Mouse (Mus musculus) liver, adult 2 months (tissue): ENCODE data around the gene Cln3. TPM values are rescaled to one million over a fixed set of nuclear protein-coding genes. Genes with fewer than 3 reads are reported as not detected.

ENCODE experiments used
- DNase-seq: peaks from one replicate; pipeline ENCODE4 v3.0.0-alpha.2; 2011; ENCODE audit warnings: low read depth, low spot score; ENCODE audit errors: extremely low read depth
- H3K27ac ChIP-seq: fragments of 200-500 bp; replicated peaks from 2 replicates; pipeline ENCODE4 v1.5.1; 2012; ENCODE audit warnings: low read depth, mild to moderate bottlenecking, control low read depth, inconsistent platforms, low read length; ENCODE audit not compliant: insufficient read depth
- H3K27me3 ChIP-seq: fragments of 200-500 bp; 2 replicates; pipeline ENCODE4 v1.6.1; 2012; ENCODE audit warnings: mild to moderate bottlenecking, moderate library complexity, low read length, inconsistent platforms; ENCODE audit not compliant: control insufficient read depth, insufficient read depth
- H3K36me3 ChIP-seq: fragments of 200-500 bp; 2 replicates; pipeline ENCODE4 v1.6.1; 2012; ENCODE audit warnings: low read length, inconsistent platforms; ENCODE audit not compliant: control insufficient read depth, insufficient read depth
- H3K4me1 ChIP-seq: fragments of 200-500 bp; 2 replicates; pipeline ENCODE4 v1.6.1; 2011; ENCODE audit warnings: low read length; ENCODE audit not compliant: control insufficient read depth, insufficient read depth
- H3K4me3 ChIP-seq: fragments of 200-500 bp; 2 replicates; pipeline ENCODE4 v1.5.1; 2011; ENCODE audit warnings: low read depth, mild to moderate bottlenecking, control low read depth, low read length, moderate library complexity; ENCODE audit not compliant: insufficient read depth
- H3K79me2 ChIP-seq: fragments of 200-500 bp; 2 replicates; pipeline ENCODE4 v1.6.1; 2012; ENCODE audit warnings: inconsistent platforms, mild to moderate bottlenecking, low read length, moderate library complexity; ENCODE audit not compliant: control insufficient read depth, insufficient read depth
- H3K9ac ChIP-seq: fragments of 200-500 bp; 2 replicates; pipeline ENCODE4 v1.6.1; 2012; ENCODE audit warnings: low read depth, mild to moderate bottlenecking, control low read depth, inconsistent platforms, low read length
- CTCF ChIP-seq: fragments of 200-500 bp; IDR thresholded peaks from 2 replicates; pipeline ENCODE4 v1.5.1; 2011; ENCODE audit warnings: low read depth, low read length, control low read depth
- POLR2A ChIP-seq: fragments of 200-500 bp; IDR thresholded peaks from 2 replicates; pipeline ENCODE4 v1.6.1; 2011; ENCODE audit warnings: low read length, control low read depth; ENCODE audit not compliant: insufficient read depth; ENCODE audit errors: extremely low read depth
- WGBS: fragments of 180-500 bp; shearing (Covaris S2); methylation state at CpG from one replicate; pipeline ENCODE4 v1.1.7; 2018; 5-methylcytosine and 5-hydroxymethylcytosine counted together
- polyA plus RNA-seq: library from polyadenylated mRNA; depleted of rRNA; stranded (reverse); fragments of >200 nt; gene quantifications from 2 replicates; pipeline ENCODE4 v1.2.3, GENCODE M21; 2012
- total RNA-seq: library from RNA; depleted of rRNA; stranded (reverse); fragments of >200 nt; gene quantifications from 2 replicates; pipeline ENCODE4 v1.2.3, GENCODE M21; 2014

Gene Cln3
- total and polyA plus RNA-seq, 2 experiments: 7.1 to 57.0 TPM

DNA sequence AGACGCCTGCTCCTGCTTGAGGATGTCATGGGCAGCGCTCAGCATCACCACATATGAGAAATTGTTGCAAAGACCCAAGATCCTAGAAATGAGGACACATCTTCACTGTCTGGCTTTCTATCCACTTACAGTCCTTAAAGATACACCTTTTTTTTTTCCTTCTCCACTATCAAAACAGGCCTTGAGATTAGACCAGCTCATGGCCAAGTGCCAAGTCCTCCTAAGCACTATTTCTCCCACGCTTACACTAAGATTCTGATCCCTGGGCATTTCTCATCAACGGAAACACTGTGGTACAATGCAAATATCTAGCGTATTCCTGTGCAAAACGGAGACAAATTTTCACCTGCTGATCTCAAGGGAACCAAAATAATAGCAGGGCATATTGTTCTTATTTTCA, 4.0 kb downstream of the Cln3 start:
- peaks cover 2% of the 10 kb centered on the region; the same call in 1 of the 2 replicates for H3K36me3 ChIP-seq
- no peaks in the 10 kb centered on the region for H3K79me2 ChIP-seq
- DNase-seq: no peak
- no peak for TF ChIP-seq POLR2A
- no peak for TF ChIP-seq CTCF
- H3K27me3 ChIP-seq: no peaks in the 10 kb centered on the region
- no peaks in the 10 kb centered on the region for H3K4me1 ChIP-seq
- H3K4me3 ChIP-seq: no peak overlapping the region
- H3K9ac ChIP-seq: no peak overlapping the region
- 90% methylated on average over 6 of the region's 6 CpGs for WGBS
- H3K27ac ChIP-seq: no peak overlapping the region

- no peak overlapping the region for H3K27ac ChIP-seq
- no peak overlapping the region for H3K9ac ChIP-seq
- no peaks in the 10 kb centered on the region for H3K79me2 ChIP-seq
- no peak overlapping the region for H3K4me3 ChIP-seq
- 48% methylated on average over 8 of the region's 8 CpGs for WGBS
- no peaks in the 10 kb centered on the region for H3K4me1 ChIP-seq
- DNase-seq: peak; percentile 38
- H3K36me3 ChIP-seq: peaks cover 7% of the 10 kb centered on the region
- no peaks in the 10 kb centered on the region for H3K27me3 ChIP-seq
- TF ChIP-seq CTCF (peak; percentile 79), POLR2A (no peak)
Observed at GRCm38 (mm10) chr7:126579172-126579571, 6.4 kb downstream of the Cln3 start.

DNA sequence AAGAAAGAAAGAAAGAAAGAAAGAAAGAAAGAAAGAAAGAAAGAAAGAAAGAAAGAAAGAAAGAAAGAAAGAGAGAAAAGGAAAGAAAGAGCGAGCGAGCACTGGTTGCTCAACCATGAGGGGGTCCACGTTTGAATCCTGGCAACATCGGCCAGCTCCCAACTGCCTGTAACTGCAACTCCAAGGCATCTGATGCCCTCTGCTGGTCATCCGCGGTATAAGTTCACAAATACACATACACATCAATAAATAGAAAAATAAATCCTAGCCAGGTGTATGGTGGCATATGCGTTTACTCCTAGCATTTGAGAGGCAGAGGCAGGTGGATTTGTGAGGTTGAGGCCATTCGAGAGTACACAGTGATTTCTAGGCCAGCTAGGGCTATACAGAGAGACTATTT, 8.7 kb downstream of the Cln3 start:
- TF ChIP-seq CTCF (peak; percentile 74), POLR2A (no peak)
- 66% methylated on average over 8 of the region's 8 CpGs for WGBS
- DNase-seq: peak; percentile 41
- Histone ChIP-seq H3K4me3 (no peak overlapping the region), H3K27me3 (no peaks in the 10 kb centered on the region), H3K79me2 (no peaks in the 10 kb centered on the region), H3K9ac (no peak overlapping the region), H3K27ac (no peak overlapping the region), H3K36me3 (peaks cover 8% of the 10 kb centered on the region), H3K4me1 (no peaks in the 10 kb centered on the region)

- Histone ChIP-seq H3K36me3 (peaks cover 31% of the 10 kb centered on the region), H3K27me3 (no peaks in the 10 kb centered on the region), H3K4me3 (peak within 1 kb of the TSS; percentile 96), H3K9ac (peak within 1 kb of the TSS; percentile 94), H3K27ac (peak within 1 kb of the TSS; percentile 68), H3K79me2 (peaks cover 11% of the 10 kb centered on the region; the same call in 1 of the 2 replicates), H3K4me1 (peaks cover 7% of the 10 kb centered on the region)
- peak; percentile 88 for DNase-seq
- peak; percentile 74 for TF ChIP-seq POLR2A
- TF ChIP-seq CTCF: no peak
- under 1% methylated on average over 46 of the region's 46 CpGs for WGBS
Observed at GRCm38 (mm10) chr7:126566094-126566765, 19.4 kb downstream of the Cln3 start, which contains the start of gene Eif3c. Eif3c (minus strand) TSS chr7:126566411.

DNA sequence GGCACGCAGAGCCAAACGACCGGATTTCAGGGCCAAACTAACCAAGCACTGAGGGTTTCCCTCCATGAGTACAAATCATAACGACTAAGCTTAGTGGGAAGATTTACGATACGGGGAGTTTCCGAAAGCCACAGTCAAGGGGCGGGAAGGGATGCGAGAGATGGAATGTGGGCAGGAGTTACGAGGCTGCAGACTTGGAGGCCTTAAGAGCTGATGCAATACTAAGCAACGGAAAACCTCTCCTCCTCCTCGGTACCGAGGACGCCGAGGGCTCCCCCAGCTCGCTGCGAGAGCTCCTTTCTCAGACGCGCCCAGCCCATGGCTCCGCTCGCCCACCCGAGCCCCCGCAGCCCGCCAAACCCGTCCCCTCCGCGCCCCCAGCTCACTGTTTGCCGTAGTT, 19.9 kb downstream of the Cln3 start:
- Histone ChIP-seq H3K36me3 (peaks cover 35% of the 10 kb centered on the region), H3K27ac (peak overlapping the region; percentile 68; the same call in 1 of the 2 replicates), H3K79me2 (peaks cover 11% of the 10 kb centered on the region; the same call in 1 of the 2 replicates), H3K4me3 (peak overlapping the region; percentile 96), H3K9ac (peak overlapping the region; percentile 94), H3K4me1 (peaks cover 7% of the 10 kb centered on the region), H3K27me3 (no peaks in the 10 kb centered on the region)
- no peak for TF ChIP-seq CTCF
- no peak for TF ChIP-seq POLR2A
- DNase-seq: peak; percentile 43
- WGBS: 0% methylated on average over 28 of the region's 28 CpGs

- Histone ChIP-seq H3K4me1 (no peaks in the 10 kb centered on the region), H3K27me3 (no peaks in the 10 kb centered on the region), H3K36me3 (peaks cover 85% of the 10 kb centered on the region), H3K9ac (no peak overlapping the region), H3K79me2 (no peaks in the 10 kb centered on the region), H3K4me3 (no peak overlapping the region), H3K27ac (no peak overlapping the region)
- 97% methylated on average over 5 of the region's 5 CpGs for WGBS
- DNase-seq: no peak
- TF ChIP-seq CTCF (no peak), POLR2A (no peak)
Observed at GRCm38 (mm10) chr7:126556635-126557034, 29.0 kb downstream of the Cln3 start.
